Mouse (Mus musculus): ENCODE data around the gene Znrd1. TPM values are rescaled to one million over a fixed set of nuclear protein-coding genes. Genes with fewer than 3 reads are reported as not detected.

Znrd1 gene
- polyA plus RNA-seq, 1 experiment = 55.0 TPM

GRCm38 (mm10) chr17:36972791-36973190, 14.4 kb upstream of the Znrd1 start:
- H3K27ac ChIP-seq (ENCODE audit: insufficient read depth, low read length) = no peak overlapping the region
- TF ChIP-seq POLR2A (IDR thresholded peaks at IDR 0.05; ENCODE audit: low read depth, low read length) = no peak
- no peak for TF ChIP-seq CTCF (IDR thresholded peaks at IDR 0.05; ENCODE audit: borderline replicate concordance, insufficient read depth, low read length)
- no peaks in the 10 kb centered on the region for H3K4me1 ChIP-seq (ENCODE audit: control insufficient read depth, insufficient read depth, low read length)
- no peak overlapping the region for H3K4me3 ChIP-seq (ENCODE audit: insufficient read depth, low read length)

- TF ChIP-seq POLR2A (IDR thresholded peaks at IDR 0.05; ENCODE audit: low read depth, low read length) (no peak), CTCF (IDR thresholded peaks at IDR 0.05; ENCODE audit: borderline replicate concordance, insufficient read depth, low read length) (no peak)
- H3K4me1 ChIP-seq (ENCODE audit: control insufficient read depth, insufficient read depth, low read length) = no peaks in the 10 kb centered on the region
- H3K4me3 ChIP-seq (ENCODE audit: insufficient read depth, low read length) = no peak overlapping the region
- H3K27ac ChIP-seq (ENCODE audit: insufficient read depth, low read length) = no peak overlapping the region
Measured at GRCm38 (mm10) chr17:36971172-36971850, 13.0 kb upstream of the Znrd1 start.

- no peak for TF ChIP-seq POLR2A (IDR thresholded peaks at IDR 0.05; ENCODE audit: low read depth, low read length)
- TF ChIP-seq CTCF (IDR thresholded peaks at IDR 0.05; ENCODE audit: borderline replicate concordance, insufficient read depth, low read length) = no peak
- Histone ChIP-seq H3K4me1 (ENCODE audit: control insufficient read depth, insufficient read depth, low read length) (no peaks in the 10 kb centered on the region), H3K27ac (ENCODE audit: insufficient read depth, low read length) (no peak overlapping the region), H3K4me3 (ENCODE audit: insufficient read depth, low read length) (no peak overlapping the region)
Measured at GRCm38 (mm10) chr17:36970316-36970890, 12.0 kb upstream of the Znrd1 start.

DNA sequence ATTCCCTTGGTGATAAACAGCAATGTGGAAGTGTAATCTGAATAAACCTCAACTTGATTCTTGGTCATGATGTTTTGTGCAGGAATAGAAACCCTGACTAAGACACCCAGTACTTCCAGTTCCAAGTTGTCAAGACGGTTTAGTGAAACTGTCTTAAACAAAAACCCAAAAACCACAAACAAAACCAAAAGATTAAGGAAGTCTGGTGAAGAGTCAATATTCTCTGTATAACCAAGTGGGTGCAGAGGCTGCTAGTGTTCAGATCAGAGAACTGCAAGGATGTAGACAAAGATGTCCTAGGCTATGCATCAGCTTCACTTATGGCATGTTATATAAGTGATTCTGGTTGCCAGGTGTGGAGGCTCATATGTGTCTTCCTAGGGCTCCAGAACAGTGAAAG, 8.5 kb upstream of the Znrd1 start:
- TF ChIP-seq CTCF (IDR thresholded peaks at IDR 0.05; ENCODE audit: borderline replicate concordance, insufficient read depth, low read length) = no peak
- no peak for TF ChIP-seq POLR2A (IDR thresholded peaks at IDR 0.05; ENCODE audit: low read depth, low read length)
- no peak overlapping the region for H3K4me3 ChIP-seq (ENCODE audit: insufficient read depth, low read length)
- H3K4me1 ChIP-seq (ENCODE audit: control insufficient read depth, insufficient read depth, low read length) = no peaks in the 10 kb centered on the region
- no peak overlapping the region for H3K27ac ChIP-seq (ENCODE audit: insufficient read depth, low read length)

DNA sequence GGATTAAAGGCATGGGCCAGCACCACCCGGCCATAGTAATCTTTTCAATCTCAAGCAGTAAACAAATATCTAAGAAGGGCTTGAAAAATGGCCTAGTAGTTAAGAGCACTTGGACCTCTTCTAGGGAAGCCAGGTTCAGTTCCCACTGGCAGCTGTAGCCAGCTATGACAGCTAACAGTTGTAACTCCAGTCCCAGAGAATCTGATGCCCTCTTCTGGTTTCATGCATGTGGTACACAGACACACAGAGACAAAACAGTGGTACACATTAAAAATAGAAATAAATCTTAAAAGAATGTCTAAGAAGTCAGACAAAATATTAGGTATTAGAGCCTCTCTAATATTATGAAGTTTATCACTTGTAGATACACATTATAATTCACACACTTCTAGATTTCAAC, 2.8 kb upstream of the Znrd1 start:
- TF ChIP-seq POLR2A (IDR thresholded peaks at IDR 0.05; ENCODE audit: low read depth, low read length) = no peak
- no peak for TF ChIP-seq CTCF (IDR thresholded peaks at IDR 0.05; ENCODE audit: borderline replicate concordance, insufficient read depth, low read length)
- H3K4me3 ChIP-seq (ENCODE audit: insufficient read depth, low read length) = no peak overlapping the region
- 0 out of 2 replicates have a peak, but pooled peaks cover 3% of the 10 kb centered on the region for H3K4me1 ChIP-seq (ENCODE audit: control insufficient read depth, insufficient read depth, low read length)
- no peak overlapping the region for H3K27ac ChIP-seq (ENCODE audit: insufficient read depth, low read length)

DNA sequence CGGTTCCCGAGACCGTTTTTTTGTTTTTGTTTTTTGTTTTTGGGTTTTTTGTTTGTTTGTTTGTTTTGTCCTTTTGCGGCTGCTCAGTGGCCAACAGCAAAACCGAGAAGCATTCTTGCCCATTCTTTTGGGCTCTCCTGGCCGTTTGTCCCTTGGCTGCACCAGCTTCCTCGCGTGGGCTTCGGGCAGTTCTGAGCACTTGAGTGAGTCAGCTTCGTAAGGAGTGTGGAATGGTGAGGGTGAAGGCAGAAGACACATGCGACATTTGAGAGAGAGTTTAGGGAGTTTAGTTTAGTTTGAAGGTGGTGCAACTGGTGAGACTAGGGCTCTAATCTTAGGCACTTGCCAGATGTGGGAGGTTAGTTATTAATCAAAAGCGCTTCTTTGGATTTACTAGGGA, 525 bp upstream of the Znrd1 start:
- Histone ChIP-seq H3K27ac (ENCODE audit: insufficient read depth, low read length) (0 out of 2 replicates have a peak overlapping the region, but pooled peaks have one; percentile 0), H3K4me1 (ENCODE audit: control insufficient read depth, insufficient read depth, low read length) (0 out of 2 replicates have a peak, but pooled peaks cover 3% of the 10 kb centered on the region), H3K4me3 (ENCODE audit: insufficient read depth, low read length) (peak overlapping the region; percentile 51)
- TF ChIP-seq CTCF (IDR thresholded peaks at IDR 0.05; ENCODE audit: borderline replicate concordance, insufficient read depth, low read length) = no peak
- no peak for TF ChIP-seq POLR2A (IDR thresholded peaks at IDR 0.05; ENCODE audit: low read depth, low read length)

- Histone ChIP-seq H3K27ac (ENCODE audit: insufficient read depth, low read length) (no peak overlapping the region), H3K4me1 (ENCODE audit: control insufficient read depth, insufficient read depth, low read length) (peaks cover 6% of the 10 kb centered on the region; the same call in 1 of the 2 replicates), H3K4me3 (ENCODE audit: insufficient read depth, low read length) (no peak overlapping the region)
- TF ChIP-seq POLR2A (IDR thresholded peaks at IDR 0.05; ENCODE audit: low read depth, low read length) (no peak), CTCF (IDR thresholded peaks at IDR 0.05; ENCODE audit: borderline replicate concordance, insufficient read depth, low read length) (no peak)
Measured at GRCm38 (mm10) chr17:36953062-36953461, 5.3 kb downstream of the Znrd1 start.

DNA sequence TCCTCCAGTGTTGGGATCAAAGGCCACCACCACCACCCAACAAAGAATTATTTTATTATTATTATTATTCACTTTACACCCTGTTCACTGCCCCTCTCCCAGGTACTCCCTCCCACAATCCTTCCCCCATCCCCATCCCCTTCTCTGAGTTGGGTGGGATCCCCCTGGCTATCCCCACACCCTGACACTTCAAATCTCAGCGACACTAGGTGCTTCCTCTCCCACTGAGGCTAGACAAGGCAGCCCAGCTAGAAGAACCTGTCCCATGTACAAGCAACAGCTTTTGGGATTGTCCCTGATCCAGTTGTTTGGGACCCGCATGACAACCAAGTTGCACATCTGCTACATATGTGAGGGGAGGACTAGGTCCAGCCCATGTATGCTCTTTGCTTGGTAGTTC, 5.7 kb downstream of the Znrd1 start:
- Histone ChIP-seq H3K4me3 (ENCODE audit: insufficient read depth, low read length) (no peak overlapping the region), H3K4me1 (ENCODE audit: control insufficient read depth, insufficient read depth, low read length) (peaks cover 6% of the 10 kb centered on the region; the same call in 1 of the 2 replicates), H3K27ac (ENCODE audit: insufficient read depth, low read length) (no peak overlapping the region)
- TF ChIP-seq CTCF (IDR thresholded peaks at IDR 0.05; ENCODE audit: borderline replicate concordance, insufficient read depth, low read length) = no peak
- TF ChIP-seq POLR2A (IDR thresholded peaks at IDR 0.05; ENCODE audit: low read depth, low read length) = no peak

DNA sequence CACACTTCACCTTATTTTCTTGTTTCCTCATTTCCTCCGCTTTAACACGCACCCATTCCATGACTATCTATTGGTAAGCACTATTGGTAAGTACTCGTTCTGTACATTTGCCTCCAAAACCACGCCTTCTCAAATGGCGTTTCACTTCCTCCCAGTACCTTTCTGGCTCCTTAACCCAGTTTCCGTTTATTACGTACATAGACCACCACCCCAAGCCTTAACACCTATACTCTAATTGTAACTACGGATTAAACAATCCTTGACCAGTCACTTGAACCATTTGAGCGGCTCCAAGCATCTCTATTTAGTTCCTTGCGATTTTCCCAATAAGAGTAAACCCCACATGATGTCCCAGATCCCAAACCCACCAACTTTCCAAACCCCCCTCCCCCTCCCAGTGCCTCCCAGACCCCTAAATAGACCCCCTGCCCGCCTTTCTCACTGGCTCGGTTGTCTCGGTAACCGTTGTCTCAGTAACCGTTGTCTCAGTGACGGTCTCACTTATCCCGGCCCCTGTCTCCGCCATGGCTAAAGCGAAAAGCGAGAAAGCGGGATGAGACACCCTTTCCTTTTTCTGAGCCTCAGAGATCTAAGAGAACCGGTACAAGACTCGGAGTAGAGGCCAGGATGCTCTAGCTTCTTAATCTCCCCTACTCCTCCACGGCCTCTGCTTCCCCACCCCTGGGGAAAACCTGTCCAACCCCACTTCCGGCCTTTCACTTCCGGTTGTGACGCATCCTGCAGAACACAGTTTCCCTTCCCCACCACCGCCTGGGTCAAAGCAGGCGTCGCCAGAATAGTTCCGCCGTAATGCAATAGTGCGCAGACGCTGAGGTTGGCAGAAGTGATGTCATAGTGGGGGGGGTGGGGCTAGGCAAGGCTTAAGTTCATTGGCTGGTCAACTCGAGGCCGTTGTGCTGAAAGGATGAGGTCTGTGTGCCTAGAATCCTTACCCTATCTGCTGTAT, 7.1 kb downstream of the Znrd1 start, which contains the start of gene Ppp1r11:
Gene Ppp1r11, minus strand, starts transcription at position 761 of the 967 bp plus-strand sequence.
- TF ChIP-seq POLR2A (IDR thresholded peaks at IDR 0.05; ENCODE audit: low read depth, low read length) = peak; percentile 72
- no peak for TF ChIP-seq CTCF (IDR thresholded peaks at IDR 0.05; ENCODE audit: borderline replicate concordance, insufficient read depth, low read length)
- H3K4me3 ChIP-seq (ENCODE audit: insufficient read depth, low read length) = peak within 1 kb of the TSS; percentile 96
- 0 out of 2 replicates have a peak within 1 kb of the TSS, but pooled peaks have one; percentile 19 for H3K27ac ChIP-seq (ENCODE audit: insufficient read depth, low read length)
- peaks cover 3% of the 10 kb centered on the region; the same call in 1 of the 2 replicates for H3K4me1 ChIP-seq (ENCODE audit: control insufficient read depth, insufficient read depth, low read length)

Measured in embryonic fibroblast, embryonic 13.5 days (primary cell).